Mouse (Mus musculus): Measurements from ENCODE around the gene Nr2e3. TPM values are rescaled to one million over a fixed set of nuclear protein-coding genes. Genes with fewer than 3 reads are reported as not detected.
"Not testable (repeated sequence)": the region's sequence is repeated elsewhere in the genome, so short reads cannot be mapped to it uniquely, and the experiment has no call there.

The Nr2e3 gene
- not detected for total RNA-seq (2021)
- long read RNA-seq, experiment 1 = 0 reads
- long read RNA-seq, experiment 2 = 0 reads

GRCm38 (mm10) chr9:59960559-59960958, at the start of gene Nr2e3:
Nr2e3 (minus strand) TSS chr9:59960659.
- DNase-seq = no peak

GRCm38 (mm10) chr9:60008936-60009335, 48.5 kb upstream of the Nr2e3 start:
- DNase-seq = no peak

- no peak for DNase-seq
These were observed 41.9 kb upstream of the Nr2e3 start for GRCm38 (mm10) chr9:60002323-60002722.

- DNase-seq = no peak
These were observed 41.0 kb upstream of the Nr2e3 start for GRCm38 (mm10) chr9:60001444-60001843.

GRCm38 (mm10) chr9:59997725-59998124, 37.3 kb upstream of the Nr2e3 start:
- DNase-seq = no peak

- no peak for DNase-seq
These were observed 30.9 kb upstream of the Nr2e3 start for GRCm38 (mm10) chr9:59991407-59991806.

- peak; percentile 61 for DNase-seq
These were observed 29.4 kb upstream of the Nr2e3 start for GRCm38 (mm10) chr9:59989864-59990263.

- DNase-seq = no peak
These were observed 25.6 kb upstream of the Nr2e3 start for GRCm38 (mm10) chr9:59985900-59986572.

GRCm38 (mm10) chr9:59981116-59981515, 20.7 kb upstream of the Nr2e3 start:
- DNase-seq = no peak

GRCm38 (mm10) chr9:59971263-59971662, 10.8 kb upstream of the Nr2e3 start:
- DNase-seq = peak; percentile 18

- peak; percentile 57 for DNase-seq
These were observed 8.9 kb upstream of the Nr2e3 start for GRCm38 (mm10) chr9:59969383-59969782.

- no peak for DNase-seq
These were observed 4.6 kb upstream of the Nr2e3 start for GRCm38 (mm10) chr9:59965046-59965445.

GRCm38 (mm10) chr9:59964367-59964766, 3.9 kb upstream of the Nr2e3 start:
- no peak for DNase-seq

- DNase-seq = no peak
These were observed 919 bp upstream of the Nr2e3 start for GRCm38 (mm10) chr9:59961201-59961955.

- DNase-seq = peak; percentile 76
These were observed 1.2 kb downstream of the Nr2e3 start for GRCm38 (mm10) chr9:59959276-59959675.

GRCm38 (mm10) chr9:59958115-59958514, 2.3 kb downstream of the Nr2e3 start:
- not testable (repeated sequence) for DNase-seq

- DNase-seq = no peak
These were observed 4.0 kb downstream of the Nr2e3 start for GRCm38 (mm10) chr9:59956496-59956895.

- DNase-seq = no peak
These were observed 4.8 kb downstream of the Nr2e3 start for GRCm38 (mm10) chr9:59955692-59956091.

- no peak for DNase-seq
These were observed 5.3 kb downstream of the Nr2e3 start for GRCm38 (mm10) chr9:59955199-59955598.

- DNase-seq = no peak
These were observed 6.9 kb downstream of the Nr2e3 start for GRCm38 (mm10) chr9:59953556-59953955.

GRCm38 (mm10) chr9:59952515-59953070, 7.9 kb downstream of the Nr2e3 start:
- DNase-seq = no peak

- DNase-seq = no peak
These were observed 8.5 kb downstream of the Nr2e3 start for GRCm38 (mm10) chr9:59951943-59952342.

- DNase-seq = no peak
These were observed 9.3 kb downstream of the Nr2e3 start for GRCm38 (mm10) chr9:59951001-59951750.

Measured in gastrocnemius, postnatal 10 days (tissue).